Mouse (Mus musculus): ENCODE measurements around the gene Gm21721. TPM values are rescaled to one million over a fixed set of nuclear protein-coding genes. Genes with fewer than 3 reads are reported as not detected.
"Not testable (repeated sequence)": the region's sequence is repeated elsewhere in the genome, so short reads cannot be mapped to it uniquely, and the experiment has no call there.

Gm21721 gene
- not detected for total RNA-seq (2021)
- long read RNA-seq, experiment 1: 0 reads
- long read RNA-seq, experiment 2: 0 reads

GRCm38 (mm10) chrY:9202090-9202489 lies at the start of gene Gm21721:
Gene Gm21721 (minus strand): TSS chrY:9202190.
- DNase-seq (ENCODE audit: low spot score in 2 of 2); intact Hi-C loops (cut with DNase I): not testable (repeated sequence)

Other genes starting within 250 kb of the Gm21721 start
- not detected for gene Gm21292, start 68.3 kb downstream of the Gm21721 start, total RNA-seq (2021)
- gene Gm21812, start 145.0 kb upstream of the Gm21721 start, total RNA-seq (2021): not detected
- gene Gm21874, start 214.0 kb upstream of the Gm21721 start, total RNA-seq (2021): not detected

All from left cerebral cortex, postnatal 14 days (tissue).